Mouse (Mus musculus): ENCODE results near the gene Trak1.

The Trak1 gene

GRCm38 (mm10) chr9:121297171-121298064 lies at the start of gene Trak1:
Gene Trak1, plus strand, starts transcription at chr9:121297502.
- in situ Hi-C loops (cut with MboI, MseI), result no loop called here

GRCm38 (mm10) chr9:121247956-121248775 lies 49.1 kb upstream of the Trak1 start:
- in situ Hi-C loops (cut with MboI, MseI), result loop anchor here (10.0 kb wide), 1 partner anchor 237 kb away; no protein-coding TSS in a partner anchor

GRCm38 (mm10) chr9:121249805-121250204 lies 47.5 kb upstream of the Trak1 start:
- in situ Hi-C loops (cut with MboI, MseI), result loop anchor here (5.0 to 10.0 kb wide), 2 partner anchors 235 to 347 kb away; no protein-coding TSS in a partner anchor

GRCm38 (mm10) chr9:121250854-121251253 lies 46.4 kb upstream of the Trak1 start:
- in situ Hi-C loops (cut with MboI, MseI), result loop anchor here (5.0 kb wide), 1 partner anchor 346 kb away; no protein-coding TSS in a partner anchor

GRCm38 (mm10) chr9:121253983-121254382 lies 43.3 kb upstream of the Trak1 start:
- in situ Hi-C loops (cut with MboI, MseI), result loop anchor here (5.0 kb wide), 1 partner anchor 343 kb away; no protein-coding TSS in a partner anchor

GRCm38 (mm10) chr9:121254761-121255160 lies 42.5 kb upstream of the Trak1 start:
- in situ Hi-C loops (cut with MboI, MseI), result loop anchor here (5.0 kb wide), 1 partner anchor 343 kb away; no protein-coding TSS in a partner anchor

- in situ Hi-C loops (cut with MboI, MseI), result no loop called here
Measured at GRCm38 (mm10) chr9:121257106-121257505, 40.2 kb upstream of the Trak1 start.

GRCm38 (mm10) chr9:121265307-121265706 lies 32.0 kb upstream of the Trak1 start:
- in situ Hi-C loops (cut with MboI, MseI), result no loop called here

GRCm38 (mm10) chr9:121271149-121271548 lies 26.2 kb upstream of the Trak1 start:
- in situ Hi-C loops (cut with MboI, MseI), result no loop called here

GRCm38 (mm10) chr9:121271561-121271960 lies 25.7 kb upstream of the Trak1 start:
- in situ Hi-C loops (cut with MboI, MseI), result no loop called here

- in situ Hi-C loops (cut with MboI, MseI), result no loop called here
Measured at GRCm38 (mm10) chr9:121276745-121277117, 20.6 kb upstream of the Trak1 start.

GRCm38 (mm10) chr9:121277118-121278060 lies 19.9 kb upstream of the Trak1 start, which contains the start of gene Ulk4:
Gene Ulk4, minus strand, starts transcription at chr9:121277197.
- in situ Hi-C loops (cut with MboI, MseI), result no loop called here

GRCm38 (mm10) chr9:121279216-121279615 lies 18.1 kb upstream of the Trak1 start:
- in situ Hi-C loops (cut with MboI, MseI), result no loop called here

GRCm38 (mm10) chr9:121281891-121282290 lies 15.4 kb upstream of the Trak1 start:
- in situ Hi-C loops (cut with MboI, MseI), result no loop called here

- in situ Hi-C loops (cut with MboI, MseI), result no loop called here
Measured at GRCm38 (mm10) chr9:121283620-121284185, 13.6 kb upstream of the Trak1 start.

GRCm38 (mm10) chr9:121284422-121284821 lies 12.9 kb upstream of the Trak1 start:
- in situ Hi-C loops (cut with MboI, MseI), result no loop called here

- in situ Hi-C loops (cut with MboI, MseI), result loop anchor here (5.0 kb wide), 1 partner anchor 77 kb away; no protein-coding TSS in a partner anchor
Measured at GRCm38 (mm10) chr9:121285341-121286324, 11.7 kb upstream of the Trak1 start.

- in situ Hi-C loops (cut with MboI, MseI), result loop anchor here (5.0 kb wide), 1 partner anchor 76 kb away; no protein-coding TSS in a partner anchor
Measured at GRCm38 (mm10) chr9:121286325-121286901, 10.9 kb upstream of the Trak1 start.

- in situ Hi-C loops (cut with MboI, MseI), result no loop called here
Measured at GRCm38 (mm10) chr9:121291275-121291674, 6.0 kb upstream of the Trak1 start.
